Mouse (Mus musculus) ES-E14 (cell line): ENCODE data around the gene Edem1. TPM values are rescaled to one million over a fixed set of nuclear protein-coding genes. Genes with fewer than 3 reads are reported as not detected.

Experiments
- DNase-seq: peaks from one replicate; pipeline ENCODE4 v3.0.0-alpha.2; 2013; ENCODE audit warnings: low read depth, low spot score
- H3K27ac ChIP-seq: 2 replicates; pipeline ENCODE4 v1.5.1; 2012; ENCODE audit warnings: low read depth, mild to moderate bottlenecking, low read length, moderate library complexity, mixed read lengths; ENCODE audit not compliant: poor library complexity, insufficient read depth, severe bottlenecking
- H3K36me3 ChIP-seq: 2 replicates; pipeline ENCODE4 v1.6.1; 2012; ENCODE audit warnings: mild to moderate bottlenecking, low read length, moderate library complexity, mixed read lengths; ENCODE audit not compliant: control insufficient read depth, poor library complexity, insufficient read depth, severe bottlenecking
- H3K4me1 ChIP-seq, 2 experiments: fragments of 150-350 bp in 1 of 2; sonication (generic) in 1 of 2; 2 replicates each; pipeline ENCODE4 v1.6.1; 2012; ENCODE audit warnings: low read length in 2 of 2, mild to moderate bottlenecking in 1 of 2, mixed read lengths in 1 of 2; ENCODE audit not compliant: control insufficient read depth in 2 of 2, insufficient read depth in 2 of 2, poor library complexity in 1 of 2
- H3K4me3 ChIP-seq, 2 experiments: fragments of 150-350 bp in 1 of 2; sonication (generic) in 1 of 2; 2 replicates each; pipeline ENCODE4 v1.5.1; 2012; ENCODE audit warnings: low read length in 2 of 2, low read depth in 1 of 2, mild to moderate bottlenecking in 1 of 2, mixed read lengths in 1 of 2; ENCODE audit not compliant: insufficient read depth in 1 of 2, poor library complexity in 1 of 2, severe bottlenecking in 1 of 2
- H3K9ac ChIP-seq: 2 replicates; pipeline ENCODE4 v1.6.1; 2012; ENCODE audit warnings: low read depth, mild to moderate bottlenecking, low read length, mixed read lengths; ENCODE audit not compliant: poor library complexity, insufficient read depth, severe bottlenecking
- H3K9me3 ChIP-seq: fragments of 150-350 bp; sonication (generic); 2 replicates; pipeline ENCODE4 v1.6.1; 2012; ENCODE audit warnings: low read depth, mild to moderate bottlenecking, low read length; ENCODE audit not compliant: control insufficient read depth, insufficient read depth
- CHD2 ChIP-seq: IDR thresholded peaks from 2 replicates; pipeline ENCODE4 v1.6.1; 2014; ENCODE audit warnings: mild to moderate bottlenecking, low read depth, low read length, inconsistent platforms
- HCFC1 ChIP-seq: IDR thresholded peaks from 2 replicates; pipeline ENCODE4 v1.6.1; 2012; ENCODE audit warnings: low read length, inconsistent platforms, borderline replicate concordance; ENCODE audit not compliant: insufficient read depth
- MAFK ChIP-seq: IDR thresholded peaks from 2 replicates; pipeline ENCODE4 v1.6.1; 2014; ENCODE audit warnings: mild to moderate bottlenecking, low read depth, low read length, inconsistent platforms; ENCODE audit not compliant: insufficient read depth
- ZC3H11A ChIP-seq: IDR thresholded peaks from 2 replicates; pipeline ENCODE4 v1.6.1; 2012; ENCODE audit warnings: low read depth, mild to moderate bottlenecking, inconsistent platforms, low read length, borderline replicate concordance
- ZNF384 ChIP-seq: IDR thresholded peaks from 2 replicates; pipeline ENCODE4 v1.6.1; 2012; ENCODE audit warnings: low read depth, low read length, inconsistent platforms
- in situ Hi-C, 2 experiments: fragments of 600-800 bp; cut with MboI; formaldehyde crosslinking; loops; one replicate each; pipeline ENCODE4 v1.15.1; 2025; ENCODE audit warnings: low sequenced_read_pairs in 2 of 2, inconsistent platforms in 1 of 2; ENCODE audit not compliant: unreplicated experiment in 2 of 2
- total RNA-seq: library from RNA; depleted of rRNA; stranded (reverse); fragments of 300-350 nt; gene quantifications from 2 replicates; pipeline ENCODE4 v1.2.3, GENCODE M21; 2012; rRNA removed

Edem1 gene
- total RNA-seq, 1 experiment: 29.4 TPM

- no peak for TF ChIP-seq MAFK
- no peak for TF ChIP-seq ZC3H11A
- no peak for TF ChIP-seq HCFC1
- TF ChIP-seq ZNF384: no peak
- no peak for TF ChIP-seq CHD2
- no peak overlapping the region for H3K27ac ChIP-seq
- H3K9ac ChIP-seq: no peak overlapping the region
- H3K4me1 ChIP-seq: no peaks in the 10 kb centered on the region
- in situ Hi-C loops: no loop called here
- no peaks in the 10 kb centered on the region for H3K36me3 ChIP-seq
- no peak for DNase-seq
- no peaks in the 10 kb centered on the region for H3K9me3 ChIP-seq
- H3K4me3 ChIP-seq: no peak overlapping the region
Observed at GRCm38 (mm10) chr6:108906539-108906938, 78.1 kb downstream of the Edem1 start.

Other genes with a start within 250 kb of the Edem1 start
- gene Bhlhe40, start 168.0 kb upstream of the Edem1 start, total RNA-seq: 13.0 and 15.8 TPM in 2 replicates
- gene Arl8b, start 45.5 kb upstream of the Edem1 start, total RNA-seq: 45.1 and 45.8 TPM in 2 replicates